Comparison of ENCODE assay signal across 29 mouse cellular contexts in genomic region chr17:48479952-48480351, GRCm38 (mm10). TPM values are rescaled to one million over a fixed set of nuclear protein-coding genes. Genes with fewer than 3 reads are reported as not detected.
DNase-seq lines count a peak whose midpoint lies in the region; ATAC-seq and TF ChIP-seq lines count a peak whose summit lies in the region.
"Had no signal": no experiment of that assay in that cellular context is flagged by ENCODE, and none has a peak within 500 bp of the region (broad histone marks: within the 10 kb centered on the region; RNA-seq: fewer than 3 reads in every experiment).

No protein-coding gene starts in this region.

- no peak overlapping the region for H3K4me2 ChIP-seq in forebrain, embryonic 14.5 days (ENCODE audit: low read length)
- no peak overlapping the region for H3K4me2 ChIP-seq in forebrain, embryonic 13.5 days
- H3K4me2 ChIP-seq in forebrain, postnatal 0 days (ENCODE audit: low read depth): no peak overlapping the region
- H3K4me2 ChIP-seq in forebrain, embryonic 12.5 days: no peak overlapping the region
- H3K4me2 ChIP-seq: embryonic facial prominence, embryonic 12.5 days; embryonic facial prominence, embryonic 15.5 days; heart, embryonic 12.5 days; heart, embryonic 15.5 days; hindbrain, embryonic 14.5 days had no signal

- no peaks in the 10 kb centered on the region for H3K36me3 ChIP-seq in forebrain, embryonic 14.5 days (ENCODE audit: control insufficient read depth, insufficient read depth, low read length)
- H3K36me3 ChIP-seq in forebrain, embryonic 13.5 days (ENCODE audit: poor library complexity, severe bottlenecking): no peaks in the 10 kb centered on the region
- no peaks in the 10 kb centered on the region for H3K36me3 ChIP-seq in forebrain, postnatal 0 days (ENCODE audit: insufficient read depth)
- H3K36me3 ChIP-seq in forebrain, embryonic 12.5 days (replicated peaks): no peaks in the 10 kb centered on the region
- H3K36me3 ChIP-seq: embryonic facial prominence, embryonic 12.5 days; embryonic facial prominence, embryonic 15.5 days; heart, embryonic 12.5 days; heart, embryonic 15.5 days had no signal

- no peak overlapping the region for H3K27ac ChIP-seq in forebrain, embryonic 14.5 days (ENCODE audit: low read depth, low read length)
- H3K27ac ChIP-seq in forebrain, embryonic 13.5 days: no peak overlapping the region
- no peak overlapping the region for H3K27ac ChIP-seq in forebrain, postnatal 0 days (ENCODE audit: low read depth, low read length)
- no peak overlapping the region for H3K27ac ChIP-seq in forebrain, embryonic 12.5 days
- H3K27ac ChIP-seq: embryonic facial prominence, embryonic 12.5 days; embryonic facial prominence, embryonic 15.5 days; heart, embryonic 15.5 days; hindbrain, embryonic 14.5 days; hindbrain, postnatal 0 days had no signal

- H3K9ac ChIP-seq in forebrain, embryonic 14.5 days (ENCODE audit: low read length): no peak overlapping the region
- no peak overlapping the region for H3K9ac ChIP-seq in forebrain, embryonic 13.5 days
- no peak overlapping the region for H3K9ac ChIP-seq in forebrain, postnatal 0 days
- H3K9ac ChIP-seq in forebrain, embryonic 12.5 days: no peak overlapping the region
- H3K9ac ChIP-seq: embryonic facial prominence, embryonic 12.5 days; embryonic facial prominence, embryonic 15.5 days; heart, embryonic 12.5 days; heart, embryonic 15.5 days; hindbrain, embryonic 14.5 days had no signal

- TF ChIP-seq CTCF in forebrain, postnatal 0 days (IDR thresholded peaks at IDR 0.05; ENCODE audit: low read depth): no peak

- no peak overlapping the region for H3K4me3 ChIP-seq in forebrain, embryonic 14.5 days (ENCODE audit: low read depth, low read length)
- no peak overlapping the region for H3K4me3 ChIP-seq in forebrain, embryonic 13.5 days
- no peak overlapping the region for H3K4me3 ChIP-seq in forebrain, postnatal 0 days (ENCODE audit: low read depth, low read length)
- H3K4me3 ChIP-seq in forebrain, embryonic 12.5 days (replicated peaks): no peak overlapping the region
- H3K4me3 ChIP-seq: embryonic facial prominence, embryonic 12.5 days; embryonic facial prominence, embryonic 15.5 days; heart, embryonic 12.5 days; heart, embryonic 15.5 days had no signal

- 77% methylated on average over 10 of the region's 10 CpGs for WGBS in forebrain, embryonic 14.5 days
- 80% methylated on average over 10 of the region's 10 CpGs for WGBS in forebrain, embryonic 13.5 days
- WGBS in forebrain, postnatal 0 days: 66% methylated on average over 10 of the region's 10 CpGs
- WGBS in forebrain, embryonic 12.5 days: 87% methylated on average over 10 of the region's 10 CpGs

- H3K9me3 ChIP-seq in forebrain, embryonic 14.5 days (replicated peaks; ENCODE audit: control insufficient read depth, low read length): no peaks in the 10 kb centered on the region
- H3K9me3 ChIP-seq in forebrain, embryonic 13.5 days (replicated peaks): no peaks in the 10 kb centered on the region
- no peaks in the 10 kb centered on the region for H3K9me3 ChIP-seq in forebrain, postnatal 0 days (ENCODE audit: low read length)
- H3K9me3 ChIP-seq in forebrain, embryonic 12.5 days: no peaks in the 10 kb centered on the region
- H3K9me3 ChIP-seq: embryonic facial prominence, embryonic 12.5 days; embryonic facial prominence, embryonic 15.5 days; heart, embryonic 12.5 days; heart, embryonic 15.5 days had no signal

- no peaks in the 10 kb centered on the region for H3K27me3 ChIP-seq in forebrain, embryonic 14.5 days (replicated peaks; ENCODE audit: control insufficient read depth, insufficient read depth, low read length)
- no peaks in the 10 kb centered on the region for H3K27me3 ChIP-seq in forebrain, embryonic 13.5 days
- no peaks in the 10 kb centered on the region for H3K27me3 ChIP-seq in forebrain, postnatal 0 days (ENCODE audit: insufficient read depth, low read length)
- H3K27me3 ChIP-seq in forebrain, embryonic 12.5 days: no peaks in the 10 kb centered on the region
- H3K27me3 ChIP-seq: embryonic facial prominence, embryonic 12.5 days; embryonic facial prominence, embryonic 15.5 days; heart, embryonic 12.5 days; heart, embryonic 15.5 days had no signal

- peak; percentile 12; the same call in 1 of the 2 replicates for ATAC-seq in forebrain, embryonic 14.5 days
- no peak for ATAC-seq in forebrain, embryonic 13.5 days
- peak; percentile 93 for ATAC-seq in forebrain, postnatal 0 days
- no peak for ATAC-seq in forebrain, embryonic 12.5 days (ENCODE audit: low FRiP score)
- ATAC-seq: activated CD4-positive, CD25-positive, alpha-beta regulatory T cell, adult 4 months; hindbrain, postnatal 0 days; inflammation-experienced regulatory T-cells, adult 6 months; intestine, embryonic 16.5 days had no signal

- H3K4me1 ChIP-seq in forebrain, embryonic 14.5 days (ENCODE audit: control insufficient read depth, insufficient read depth, low read length): no peaks in the 10 kb centered on the region
- no peaks in the 10 kb centered on the region for H3K4me1 ChIP-seq in forebrain, embryonic 13.5 days
- H3K4me1 ChIP-seq in forebrain, postnatal 0 days (ENCODE audit: insufficient read depth): no peaks in the 10 kb centered on the region; the same call in 1 of the 2 replicates
- no peaks in the 10 kb centered on the region for H3K4me1 ChIP-seq in forebrain, embryonic 12.5 days
- H3K4me1 ChIP-seq: embryonic facial prominence, embryonic 12.5 days; embryonic facial prominence, embryonic 15.5 days; heart, embryonic 12.5 days; heart, embryonic 15.5 days had no signal

- peak; percentile 38 for DNase-seq in forebrain, embryonic 14.5 days (ENCODE audit: low spot score)
- peak; percentile 63 for DNase-seq in forebrain, postnatal 0 days
- DNase-seq in right cerebral cortex, postnatal 4 days: peak; percentile 26
- no peak for DNase-seq in right cerebral cortex, adult 18-20 months
- DNase-seq: adrenal gland, adult 8-10 months; adrenal gland, postnatal 25 days; cerebellum, adult 11 months; cerebellum, adult 2 months; cerebellum, adult 9-11 months; cerebellum, postnatal 25 days; gastrocnemius, postnatal 25 days; heart, adult 18-20 months; heart, postnatal 14 days; heart, postnatal 4 days; kidney, adult 18-20 months had no signal

RNA-seq across cellular contexts. Expression of gene Unc5cl, which starts 25.3 kb away (rescaled TPM):
- 0.17 and 0.50 TPM in 2 replicates for polyA plus RNA-seq in forebrain, embryonic 14.5 days (2014; fragmentation: Nextera tagmentation; extraction: Ambion mirVana)
- polyA plus RNA-seq in forebrain, embryonic 13.5 days (2015; fragmentation: Nextera tagmentation; extraction: Ambion mirVana): 0.15 and 0.37 TPM in 2 replicates
- total RNA-seq in forebrain, postnatal 0 days (2014; rRNA removed): not detected in 2 replicates
- 0.14 and 0.56 TPM in 2 replicates for polyA plus RNA-seq in forebrain, postnatal 0 days (2015; fragmentation: Nextera tagmentation; extraction: Ambion mirVana)
- 0.10 and 0.18 TPM in 2 replicates for polyA plus RNA-seq in forebrain, embryonic 12.5 days (2016; fragmentation: Nextera tagmentation; extraction: Ambion mirVana)
- total RNA-seq: adrenal gland, adult 8-10 months; adrenal gland, postnatal 25 days; gastrocnemius, adult 8-10 months; gastrocnemius, postnatal 25 days had no signal
- polyA plus RNA-seq: embryonic facial prominence, embryonic 15.5 days had no signal

RNA-seq across cellular contexts. Expression of gene Tspo2, which starts 28.6 kb away (rescaled TPM):
- 1.6 and 2.6 TPM in 2 replicates for polyA plus RNA-seq in forebrain, embryonic 14.5 days (2014; fragmentation: Nextera tagmentation; extraction: Ambion mirVana)
- 1.7 and 2.4 TPM in 2 replicates for polyA plus RNA-seq in forebrain, embryonic 13.5 days (2015; fragmentation: Nextera tagmentation; extraction: Ambion mirVana)
- 0.31 TPM in 1 of 2 replicates, not detected in the other for total RNA-seq in forebrain, postnatal 0 days (2014; rRNA removed)
- polyA plus RNA-seq in forebrain, postnatal 0 days (2015; fragmentation: Nextera tagmentation; extraction: Ambion mirVana): 0.47 and 0.82 TPM in 2 replicates
- polyA plus RNA-seq in forebrain, embryonic 12.5 days (2016; fragmentation: Nextera tagmentation; extraction: Ambion mirVana): 1.2 and 1.5 TPM in 2 replicates
- total RNA-seq: adrenal gland, postnatal 25 days; ES-E14; gastrocnemius, adult 8-10 months; gastrocnemius, postnatal 25 days had no signal
- polyA plus RNA-seq: frontal cortex, adult 2 months; inflammation-experienced regulatory T-cells, adult 6 months had no signal

RNA-seq across cellular contexts. Expression of gene Apobec2, which starts 47.2 kb away (rescaled TPM):
- polyA plus RNA-seq in forebrain, embryonic 14.5 days (2014; fragmentation: Nextera tagmentation; extraction: Ambion mirVana): 0.24 and 0.46 TPM in 2 replicates
- 0.72 and 0.81 TPM in 2 replicates for polyA plus RNA-seq in forebrain, embryonic 13.5 days (2015; fragmentation: Nextera tagmentation; extraction: Ambion mirVana)
- total RNA-seq in forebrain, postnatal 0 days (2014; rRNA removed): 0.43 and 1.1 TPM in 2 replicates
- 0.23 and 0.50 TPM in 2 replicates for polyA plus RNA-seq in forebrain, postnatal 0 days (2015; fragmentation: Nextera tagmentation; extraction: Ambion mirVana)
- 0.65 and 0.82 TPM in 2 replicates for polyA plus RNA-seq in forebrain, embryonic 12.5 days (2016; fragmentation: Nextera tagmentation; extraction: Ambion mirVana)

Comparison
In these comparisons a context has a peak if more than half of its experiments do, and no peak if none do; other contexts are left out.
1. ATAC-seq: peak in forebrain, embryonic 14.5 days (single experiment) and forebrain, postnatal 0 days (single experiment); none in forebrain, embryonic 13.5 days (single experiment) and forebrain, embryonic 12.5 days (single experiment).